Mouse (Mus musculus): Measurements from ENCODE around the gene 4930402H24Rik. TPM values are rescaled to one million over a fixed set of nuclear protein-coding genes. Genes with fewer than 3 reads are reported as not detected.

4930402H24Rik gene
- polyA plus RNA-seq, 1 experiment from 2014 or later: 44.6 TPM

DNA sequence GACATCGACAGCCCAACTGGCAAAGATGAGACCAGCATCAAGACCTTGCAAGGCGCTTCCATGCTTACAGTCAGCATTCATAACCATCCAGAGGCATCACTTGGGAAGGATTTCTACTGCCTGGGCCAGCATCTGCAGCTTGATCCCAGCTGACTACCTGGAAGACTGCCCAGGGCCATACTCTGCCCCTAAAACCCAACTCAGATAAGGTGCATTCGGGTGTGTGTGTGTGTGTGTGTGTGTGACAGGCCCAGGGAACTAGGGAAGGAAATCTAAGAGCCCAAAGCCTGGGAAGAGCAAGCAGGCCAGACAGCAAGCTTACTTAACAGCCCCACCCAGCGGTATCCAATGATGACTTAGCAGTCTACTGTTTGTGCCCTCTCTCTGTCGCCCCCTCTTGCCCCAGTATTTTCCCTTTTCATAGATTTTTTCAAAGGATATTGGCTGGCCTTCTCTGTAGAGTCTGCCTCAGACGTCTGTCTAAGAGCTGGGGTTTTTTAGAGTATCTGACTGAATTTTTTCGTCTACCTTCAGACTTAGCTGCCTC lies 151.1 kb downstream of the 4930402H24Rik start:
- Histone ChIP-seq H3K9me3 (no peaks in the 10 kb centered on the region), H3K9ac (no peak overlapping the region), H3K27ac (no peak overlapping the region), H3K4me2 (replicated peaks) (no peak overlapping the region), H3K27me3 (no peaks in the 10 kb centered on the region), H3K36me3 (peaks cover 15% of the 10 kb centered on the region), H3K4me1 (no peaks in the 10 kb centered on the region), H3K4me3 (no peak overlapping the region)
- no peak for ATAC-seq (ENCODE audit: insufficient number of reproducible peaks, insufficient read depth, low FRiP score, low TSS enrichment)
- 61% methylated on average over 7 of the region's 7 CpGs for whole genome bisulfite sequencing

DNA sequence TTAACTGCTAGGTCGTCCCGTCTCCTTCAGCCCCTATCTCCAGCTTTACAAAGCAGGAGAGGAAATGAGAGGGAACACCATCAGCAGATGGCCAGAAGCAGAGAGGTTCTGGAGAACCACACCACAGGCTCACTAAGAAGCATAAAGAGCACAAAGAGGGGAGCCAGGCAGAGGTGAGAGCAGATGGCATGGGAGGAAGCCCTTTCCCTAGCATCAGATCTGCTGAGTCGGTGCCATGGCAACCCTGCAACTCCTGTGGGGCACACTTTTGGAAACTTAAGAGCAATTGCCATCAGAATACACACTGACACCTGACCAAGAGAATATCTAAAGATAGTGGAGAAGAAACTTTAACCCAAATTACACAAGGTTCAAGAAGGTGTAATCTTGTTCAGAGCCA lies 151.6 kb downstream of the 4930402H24Rik start:
- H3K4me1 ChIP-seq: no peaks in the 10 kb centered on the region
- ATAC-seq (ENCODE audit: insufficient number of reproducible peaks, insufficient read depth, low FRiP score, low TSS enrichment): no peak
- 86% methylated on average over 3 of the region's 3 CpGs for WGBS
- no peaks in the 10 kb centered on the region for H3K9me3 ChIP-seq
- H3K4me2 ChIP-seq (replicated peaks): no peak overlapping the region
- H3K27ac ChIP-seq: no peak overlapping the region
- no peak overlapping the region for H3K9ac ChIP-seq
- H3K36me3 ChIP-seq: peaks cover 15% of the 10 kb centered on the region
- no peak overlapping the region for H3K4me3 ChIP-seq
- H3K27me3 ChIP-seq: no peaks in the 10 kb centered on the region

DNA sequence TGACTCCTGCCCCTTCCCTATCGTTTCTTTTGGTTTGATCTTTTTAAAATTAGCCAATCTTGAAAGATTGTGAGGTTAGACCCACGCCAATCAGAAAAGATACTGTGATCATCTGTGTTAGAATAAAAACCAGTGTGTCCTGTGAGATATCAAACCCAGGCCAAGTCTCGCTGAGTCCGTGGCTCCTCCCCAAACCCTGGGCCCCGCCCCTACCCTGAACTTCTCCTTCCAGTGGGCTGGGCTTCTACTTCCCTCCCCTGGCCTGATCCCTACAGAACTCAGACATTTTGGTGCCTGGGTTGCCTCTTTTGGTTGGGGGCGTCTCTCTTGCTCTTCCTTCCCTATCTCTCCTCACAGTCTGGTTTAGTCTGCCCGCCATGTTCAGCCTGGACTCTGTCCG lies 155.8 kb downstream of the 4930402H24Rik start:
- peaks cover 34% of the 10 kb centered on the region for H3K36me3 ChIP-seq
- no peak overlapping the region for H3K4me3 ChIP-seq
- H3K27me3 ChIP-seq: no peaks in the 10 kb centered on the region
- H3K4me2 ChIP-seq (replicated peaks): no peak overlapping the region
- H3K27ac ChIP-seq: no peak overlapping the region
- WGBS: 56% methylated on average over 8 of the region's 8 CpGs
- no peak for ATAC-seq (ENCODE audit: insufficient number of reproducible peaks, insufficient read depth, low FRiP score, low TSS enrichment)
- no peaks in the 10 kb centered on the region for H3K4me1 ChIP-seq
- no peaks in the 10 kb centered on the region for H3K9me3 ChIP-seq
- H3K9ac ChIP-seq: no peak overlapping the region

DNA sequence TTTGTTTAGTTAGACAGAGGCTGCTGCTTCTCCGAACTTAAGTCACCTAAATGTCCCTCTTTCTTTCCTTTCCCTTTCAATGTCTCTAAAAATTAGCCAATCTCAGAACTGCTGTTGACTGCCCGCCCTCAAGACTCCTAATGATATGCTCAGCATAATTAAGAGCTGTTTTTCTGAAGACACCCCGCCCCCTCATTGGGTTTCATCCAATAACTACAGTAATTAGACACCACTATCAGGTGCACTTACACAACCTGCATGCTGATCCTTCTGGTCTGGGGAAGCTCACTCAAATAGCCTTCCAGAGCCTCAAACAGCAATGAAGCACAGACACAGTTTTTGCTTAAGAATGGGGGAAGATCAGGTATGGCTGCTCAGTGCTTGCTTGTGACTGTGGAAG lies 156.5 kb downstream of the 4930402H24Rik start:
- Histone ChIP-seq H3K4me2 (replicated peaks) (no peak overlapping the region), H3K36me3 (peaks cover 39% of the 10 kb centered on the region), H3K9ac (no peak overlapping the region), H3K27ac (no peak overlapping the region), H3K27me3 (no peaks in the 10 kb centered on the region), H3K4me1 (no peaks in the 10 kb centered on the region), H3K9me3 (no peaks in the 10 kb centered on the region), H3K4me3 (no peak overlapping the region)
- 70% methylated on average over 3 of the region's 3 CpGs for WGBS
- no peak for ATAC-seq (ENCODE audit: insufficient number of reproducible peaks, insufficient read depth, low FRiP score, low TSS enrichment)

DNA sequence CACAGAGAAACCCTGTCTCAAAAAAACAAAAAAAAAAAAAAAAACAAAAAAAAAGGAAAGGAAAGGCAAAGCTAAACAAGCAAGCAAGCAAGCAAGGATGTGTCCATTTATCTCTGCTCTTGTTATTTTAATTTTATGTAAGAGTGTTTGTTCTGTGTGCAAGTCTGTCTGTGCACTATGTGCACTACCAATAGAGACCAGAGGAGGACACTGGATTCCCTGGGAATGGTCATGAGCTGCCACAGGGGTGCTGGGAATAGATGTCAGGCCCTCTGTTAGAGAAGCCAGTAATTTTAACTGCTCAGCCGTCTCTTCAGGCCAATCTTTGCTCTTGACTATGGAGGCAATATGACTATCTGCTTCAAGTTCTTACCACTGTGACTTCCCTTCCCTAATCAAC lies 162.6 kb downstream of the 4930402H24Rik start:
- WGBS: 100% methylated on average over 1 of the region's 1 CpGs
- H3K9ac ChIP-seq: no peak overlapping the region
- no peak overlapping the region for H3K27ac ChIP-seq
- no peaks in the 10 kb centered on the region for H3K9me3 ChIP-seq
- H3K4me3 ChIP-seq: no peak overlapping the region
- H3K4me1 ChIP-seq: no peaks in the 10 kb centered on the region
- ATAC-seq (ENCODE audit: insufficient number of reproducible peaks, insufficient read depth, low FRiP score, low TSS enrichment): no peak
- no peaks in the 10 kb centered on the region for H3K27me3 ChIP-seq
- no peak overlapping the region for H3K4me2 ChIP-seq (replicated peaks)
- peaks cover 77% of the 10 kb centered on the region for H3K36me3 ChIP-seq

- 51% methylated on average over 4 of the region's 4 CpGs for WGBS
- H3K27me3 ChIP-seq: no peaks in the 10 kb centered on the region
- no peak overlapping the region for H3K4me2 ChIP-seq (replicated peaks)
- peaks cover 81% of the 10 kb centered on the region for H3K36me3 ChIP-seq
- H3K4me1 ChIP-seq: no peaks in the 10 kb centered on the region
- no peaks in the 10 kb centered on the region for H3K9me3 ChIP-seq
- H3K4me3 ChIP-seq: no peak overlapping the region
- H3K27ac ChIP-seq: no peak overlapping the region
- ATAC-seq (ENCODE audit: insufficient number of reproducible peaks, insufficient read depth, low FRiP score, low TSS enrichment): no peak
- no peak overlapping the region for H3K9ac ChIP-seq
Measured at GRCm38 (mm10) chr2:130740096-130740495, 166.1 kb downstream of the 4930402H24Rik start.

GRCm38 (mm10) chr2:130738019-130738418 lies 168.2 kb downstream of the 4930402H24Rik start:
- H3K27me3 ChIP-seq: no peaks in the 10 kb centered on the region
- ATAC-seq (ENCODE audit: insufficient number of reproducible peaks, insufficient read depth, low FRiP score, low TSS enrichment): no peak
- 73% methylated on average over 6 of the region's 6 CpGs for WGBS
- no peak overlapping the region for H3K27ac ChIP-seq
- no peak overlapping the region for H3K9ac ChIP-seq
- H3K36me3 ChIP-seq: peaks cover 75% of the 10 kb centered on the region
- no peak overlapping the region for H3K4me2 ChIP-seq (replicated peaks)
- no peak overlapping the region for H3K4me3 ChIP-seq
- no peaks in the 10 kb centered on the region for H3K9me3 ChIP-seq
- H3K4me1 ChIP-seq: no peaks in the 10 kb centered on the region

GRCm38 (mm10) chr2:130735281-130735680 lies 170.9 kb downstream of the 4930402H24Rik start:
- H3K4me2 ChIP-seq (replicated peaks): no peak overlapping the region
- ATAC-seq (ENCODE audit: insufficient number of reproducible peaks, insufficient read depth, low FRiP score, low TSS enrichment): no peak
- H3K36me3 ChIP-seq: peaks cover 77% of the 10 kb centered on the region
- H3K27ac ChIP-seq: no peak overlapping the region
- 76% methylated on average over 5 of the region's 5 CpGs for WGBS
- H3K9me3 ChIP-seq: no peaks in the 10 kb centered on the region
- no peak overlapping the region for H3K9ac ChIP-seq
- no peaks in the 10 kb centered on the region for H3K27me3 ChIP-seq
- H3K4me1 ChIP-seq: no peaks in the 10 kb centered on the region
- H3K4me3 ChIP-seq: no peak overlapping the region

- 93% methylated on average over 2 of the region's 3 CpGs for WGBS
- Histone ChIP-seq H3K9ac (no peak overlapping the region), H3K27ac (no peak overlapping the region), H3K27me3 (no peaks in the 10 kb centered on the region), H3K36me3 (peaks cover 85% of the 10 kb centered on the region), H3K9me3 (no peaks in the 10 kb centered on the region), H3K4me2 (replicated peaks) (no peak overlapping the region), H3K4me3 (no peak overlapping the region), H3K4me1 (no peaks in the 10 kb centered on the region)
- ATAC-seq (ENCODE audit: insufficient number of reproducible peaks, insufficient read depth, low FRiP score, low TSS enrichment): no peak
Measured at GRCm38 (mm10) chr2:130733444-130733843, 172.8 kb downstream of the 4930402H24Rik start.

GRCm38 (mm10) chr2:130731855-130732254 lies 174.4 kb downstream of the 4930402H24Rik start:
- H3K36me3 ChIP-seq: peaks cover 85% of the 10 kb centered on the region
- H3K27ac ChIP-seq: no peak overlapping the region
- H3K9me3 ChIP-seq: no peaks in the 10 kb centered on the region
- H3K27me3 ChIP-seq: no peaks in the 10 kb centered on the region
- no peak for ATAC-seq (ENCODE audit: insufficient number of reproducible peaks, insufficient read depth, low FRiP score, low TSS enrichment)
- H3K9ac ChIP-seq: no peak overlapping the region
- H3K4me3 ChIP-seq: no peak overlapping the region
- no peaks in the 10 kb centered on the region for H3K4me1 ChIP-seq
- WGBS: 76% methylated on average over 5 of the region's 5 CpGs
- no peak overlapping the region for H3K4me2 ChIP-seq (replicated peaks)

DNA sequence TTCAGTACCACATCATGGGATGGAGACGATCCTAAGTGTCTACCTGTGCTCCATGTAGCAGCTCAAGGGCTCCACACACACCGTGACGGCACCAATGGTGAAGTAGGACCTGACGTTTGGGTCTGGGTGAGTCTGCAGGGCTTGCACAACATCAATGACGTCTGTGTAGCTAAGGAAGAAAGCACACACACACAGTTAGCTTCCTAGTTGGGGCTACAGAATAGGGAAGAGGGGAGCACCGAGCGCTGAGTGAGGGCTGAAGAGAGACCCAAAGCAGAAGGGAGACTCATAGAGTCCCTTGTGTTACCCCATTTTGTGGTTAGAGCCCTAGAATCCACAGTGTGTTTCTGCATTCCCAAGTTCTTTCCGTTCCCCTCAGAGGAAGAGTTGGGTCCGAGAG lies 175.5 kb downstream of the 4930402H24Rik start:
- no peaks in the 10 kb centered on the region for H3K4me1 ChIP-seq
- 81% methylated on average over 9 of the region's 9 CpGs for WGBS
- no peak for ATAC-seq (ENCODE audit: insufficient number of reproducible peaks, insufficient read depth, low FRiP score, low TSS enrichment)
- H3K36me3 ChIP-seq: peaks cover 85% of the 10 kb centered on the region
- no peaks in the 10 kb centered on the region for H3K27me3 ChIP-seq
- no peak overlapping the region for H3K4me2 ChIP-seq (replicated peaks)
- no peak overlapping the region for H3K4me3 ChIP-seq
- H3K9ac ChIP-seq: no peak overlapping the region
- no peaks in the 10 kb centered on the region for H3K9me3 ChIP-seq
- H3K27ac ChIP-seq: no peak overlapping the region

GRCm38 (mm10) chr2:130728906-130729585 lies 177.2 kb downstream of the 4930402H24Rik start:
- no peak for ATAC-seq (ENCODE audit: insufficient number of reproducible peaks, insufficient read depth, low FRiP score, low TSS enrichment)
- H3K36me3 ChIP-seq: peaks cover 87% of the 10 kb centered on the region
- H3K9ac ChIP-seq: no peak overlapping the region
- 94% methylated on average over 2 of the region's 2 CpGs for WGBS
- no peaks in the 10 kb centered on the region for H3K4me1 ChIP-seq
- H3K27ac ChIP-seq: no peak overlapping the region
- no peaks in the 10 kb centered on the region for H3K9me3 ChIP-seq
- no peak overlapping the region for H3K4me2 ChIP-seq (replicated peaks)
- H3K4me3 ChIP-seq: no peak overlapping the region
- no peaks in the 10 kb centered on the region for H3K27me3 ChIP-seq
